Mouse (Mus musculus) limb, embryonic 14.5 days (tissue): ENCODE results near the gene Sept4. TPM values are rescaled to one million over a fixed set of nuclear protein-coding genes. Genes with fewer than 3 reads are reported as not detected.

Source experiments
- ATAC-seq: fragments of 200-750 bp; cut with Nextera tagmentation; 2 replicates; pipeline ENCODE4 v1.8.0; 2017; ENCODE audit warnings: low read depth, moderate number of reproducible peaks, moderate TSS enrichment; ENCODE audit not compliant: low FRiP score
- DNase-seq: peaks from one replicate; pipeline ENCODE4 v3.0.0-alpha.2; 2015; ENCODE audit warnings: low spot score
- H3K27ac ChIP-seq: fragments of 300-500 bp; sonication (generic); replicated peaks from 2 replicates; pipeline ENCODE4 v1.5.1; 2014; ENCODE audit warnings: low read depth, mild to moderate bottlenecking, low read length, moderate library complexity, mixed read lengths
- H3K27me3 ChIP-seq: fragments of 300-500 bp; sonication (generic); 2 replicates; pipeline ENCODE4 v1.6.1; 2014; ENCODE audit warnings: low read length, mixed read lengths; ENCODE audit not compliant: control insufficient read depth, insufficient read depth
- H3K36me3 ChIP-seq: fragments of 300-500 bp; sonication (generic); 2 replicates; pipeline ENCODE4 v1.6.1; 2014; ENCODE audit warnings: mild to moderate bottlenecking, low read length, moderate library complexity, mixed read lengths; ENCODE audit not compliant: control insufficient read depth, insufficient read depth
- H3K4me1 ChIP-seq: fragments of 300-500 bp; sonication (generic); 2 replicates; pipeline ENCODE4 v1.6.1; 2014; ENCODE audit warnings: antibody characterized with exemption, low read length, mixed read lengths; ENCODE audit not compliant: control insufficient read depth, insufficient read depth
- H3K4me2 ChIP-seq: fragments of 300-500 bp; sonication (generic); replicated peaks from 2 replicates; pipeline ENCODE4 v1.6.1; 2014; ENCODE audit warnings: low read depth, mild to moderate bottlenecking, low read length, moderate library complexity; ENCODE audit not compliant: severe bottlenecking
- H3K4me3 ChIP-seq: fragments of 300-500 bp; sonication (generic); replicated peaks from 2 replicates; pipeline ENCODE4 v1.5.1; 2014; ENCODE audit warnings: low read length
- H3K9ac ChIP-seq: fragments of 300-500 bp; sonication (generic); 2 replicates; pipeline ENCODE4 v1.6.1; 2014; ENCODE audit warnings: mild to moderate bottlenecking, low read depth, low read length, moderate library complexity; ENCODE audit not compliant: severe bottlenecking
- H3K9me3 ChIP-seq: fragments of 300-500 bp; sonication (generic); 2 replicates; pipeline ENCODE4 v1.6.1; 2016; ENCODE audit warnings: low read length; ENCODE audit not compliant: control insufficient read depth
- POLR2A ChIP-seq: fragments of 200-500 bp; IDR thresholded peaks from 2 replicates; pipeline ENCODE4 v1.8.0; 2012; ENCODE audit warnings: inconsistent platforms, mild to moderate bottlenecking, moderate library complexity, borderline replicate concordance; ENCODE audit not compliant: insufficient read depth, insufficient read length; ENCODE audit errors: extremely low read depth
- WGBS: fragments of 180-500 bp; shearing (Covaris S2); extraction: QIAGEN DNeasy Blood & Tissue Kit; methylation state at CpG from one replicate; pipeline ENCODE4 v1.1.7; 2014; 5-methylcytosine and 5-hydroxymethylcytosine counted together
- polyA plus RNA-seq, 2 experiments: library from polyadenylated mRNA; depleted of rRNA in 1 of 2; stranded (reverse) in 1 of 2; unstranded in 1 of 2; fragments of >200 nt; fragmentation: Nextera tagmentation in 1 of 2; extraction: Ambion mirVana in 1 of 2; gene quantifications; 2 replicates each; pipeline versions ENCODE4 v1.2.1 to v1.2.3; 2012 to 2014

The Sept4 gene
- polyA plus RNA-seq, 2 experiments, result 25.7 to 25.8 TPM

DNA sequence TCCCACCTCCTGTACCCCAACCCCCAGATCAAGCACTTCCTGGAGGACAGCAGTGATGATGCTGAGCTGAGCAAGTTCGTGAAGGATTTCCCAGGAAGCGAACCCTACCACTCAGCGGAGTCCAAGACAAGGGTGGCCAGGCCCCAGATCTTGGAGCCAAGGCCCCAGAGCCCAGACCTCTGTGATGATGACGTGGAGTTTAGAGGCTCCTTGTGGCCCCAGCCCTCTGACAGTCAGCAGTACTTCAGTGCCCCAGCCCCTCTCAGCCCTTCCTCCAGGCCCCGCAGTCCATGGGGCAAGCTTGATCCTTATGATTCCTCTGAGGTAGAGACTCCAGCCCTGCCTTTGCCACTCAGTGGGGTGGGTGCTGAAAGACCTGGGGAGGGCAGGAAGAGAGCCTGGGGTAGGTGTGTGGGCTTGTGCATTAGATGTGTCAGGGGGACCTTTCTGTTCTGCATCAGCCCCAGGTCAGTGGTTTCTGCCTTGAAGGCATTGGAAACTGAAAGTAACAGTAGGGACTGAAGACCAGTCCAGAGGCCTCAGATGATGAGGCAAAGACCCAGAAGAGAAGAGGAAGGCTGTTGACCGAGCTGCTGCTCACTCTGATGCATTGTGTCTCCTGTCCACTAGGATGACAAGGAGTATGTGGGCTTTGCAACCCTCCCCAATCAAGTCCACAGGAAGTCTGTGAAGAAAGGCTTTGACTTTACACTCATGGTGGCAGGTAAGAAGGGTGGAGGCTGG is 14.8 kb downstream of the Sept4 start:
- WGBS, result 74% methylated on average over 6 of the region's 6 CpGs
- Histone ChIP-seq H3K4me3 (no peak overlapping the region), H3K9me3 (no peaks in the 10 kb centered on the region), H3K36me3 (no peaks in the 10 kb centered on the region), H3K9ac (no peak overlapping the region), H3K4me1 (no peaks in the 10 kb centered on the region), H3K27me3 (no peaks in the 10 kb centered on the region), H3K27ac (no peak overlapping the region), H3K4me2 (no peak overlapping the region)
- TF ChIP-seq POLR2A, result no peak
- ATAC-seq (no peak), DNase-seq (no peak)

GRCm38 (mm10) chr11:87584711-87585505 is 16.2 kb downstream of the Sept4 start:
- 78% methylated on average over 10 of the region's 10 CpGs for WGBS
- H3K4me3 ChIP-seq, result no peak overlapping the region
- H3K9ac ChIP-seq, result no peak overlapping the region
- no peak overlapping the region for H3K27ac ChIP-seq
- ATAC-seq, result no peak
- no peak for TF ChIP-seq POLR2A
- H3K4me2 ChIP-seq, result no peak overlapping the region
- DNase-seq, result no peak
- H3K27me3 ChIP-seq, result no peaks in the 10 kb centered on the region
- H3K36me3 ChIP-seq, result no peaks in the 10 kb centered on the region
- no peaks in the 10 kb centered on the region for H3K4me1 ChIP-seq
- no peaks in the 10 kb centered on the region for H3K9me3 ChIP-seq

DNA sequence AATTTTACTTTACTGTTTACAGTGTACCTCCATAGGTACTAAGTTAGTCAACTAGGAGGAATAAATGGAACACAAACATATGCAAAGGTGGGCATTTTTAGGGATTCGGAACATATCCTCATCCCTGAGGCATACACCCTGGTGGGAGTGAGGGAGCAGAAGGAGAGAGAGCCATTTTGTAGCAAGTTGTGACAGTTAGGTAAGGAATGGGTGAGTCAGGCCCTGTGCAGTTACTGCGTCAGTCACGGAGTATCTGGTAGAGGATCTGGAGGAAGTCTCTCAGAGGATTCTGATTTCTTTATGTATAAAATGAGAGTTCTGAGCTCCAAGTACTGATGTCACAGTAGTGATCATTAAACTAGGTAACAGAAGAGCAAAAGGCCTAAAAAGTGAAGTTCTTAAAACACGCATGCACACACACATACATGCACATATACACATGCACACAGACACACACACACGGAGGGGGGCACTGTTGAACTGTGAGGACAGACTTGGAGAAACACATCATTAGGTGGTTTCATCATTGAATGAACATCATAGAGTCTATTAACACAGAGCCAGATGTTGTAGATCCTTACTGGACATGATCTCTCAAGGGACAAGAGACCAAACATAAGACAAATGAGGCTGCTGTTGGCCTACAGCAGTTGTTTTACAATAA is 18.6 kb downstream of the Sept4 start:
- H3K27ac ChIP-seq, result no peak overlapping the region
- H3K4me3 ChIP-seq, result no peak overlapping the region
- TF ChIP-seq POLR2A, result no peak
- H3K36me3 ChIP-seq, result no peaks in the 10 kb centered on the region
- H3K4me1 ChIP-seq, result peaks cover 6% of the 10 kb centered on the region; the same call in 1 of the 2 replicates
- no peaks in the 10 kb centered on the region for H3K9me3 ChIP-seq
- H3K9ac ChIP-seq, result no peak overlapping the region
- WGBS, result 92% methylated on average over 5 of the region's 5 CpGs
- DNase-seq (no peak), ATAC-seq (no peak)
- no peaks in the 10 kb centered on the region for H3K27me3 ChIP-seq
- H3K4me2 ChIP-seq, result no peak overlapping the region

GRCm38 (mm10) chr11:87589605-87590004 is 20.9 kb downstream of the Sept4 start:
- no peak for TF ChIP-seq POLR2A
- H3K36me3 ChIP-seq, result peaks cover 6% of the 10 kb centered on the region; the same call in 1 of the 2 replicates
- H3K9ac ChIP-seq, result no peak overlapping the region
- peaks cover 15% of the 10 kb centered on the region for H3K4me1 ChIP-seq
- no peak overlapping the region for H3K4me3 ChIP-seq
- H3K9me3 ChIP-seq, result no peaks in the 10 kb centered on the region
- ATAC-seq (no peak), DNase-seq (no peak)
- WGBS, result 87% methylated on average over 8 of the region's 8 CpGs
- no peak overlapping the region for H3K27ac ChIP-seq
- H3K27me3 ChIP-seq, result no peaks in the 10 kb centered on the region
- H3K4me2 ChIP-seq, result no peak overlapping the region

DNA sequence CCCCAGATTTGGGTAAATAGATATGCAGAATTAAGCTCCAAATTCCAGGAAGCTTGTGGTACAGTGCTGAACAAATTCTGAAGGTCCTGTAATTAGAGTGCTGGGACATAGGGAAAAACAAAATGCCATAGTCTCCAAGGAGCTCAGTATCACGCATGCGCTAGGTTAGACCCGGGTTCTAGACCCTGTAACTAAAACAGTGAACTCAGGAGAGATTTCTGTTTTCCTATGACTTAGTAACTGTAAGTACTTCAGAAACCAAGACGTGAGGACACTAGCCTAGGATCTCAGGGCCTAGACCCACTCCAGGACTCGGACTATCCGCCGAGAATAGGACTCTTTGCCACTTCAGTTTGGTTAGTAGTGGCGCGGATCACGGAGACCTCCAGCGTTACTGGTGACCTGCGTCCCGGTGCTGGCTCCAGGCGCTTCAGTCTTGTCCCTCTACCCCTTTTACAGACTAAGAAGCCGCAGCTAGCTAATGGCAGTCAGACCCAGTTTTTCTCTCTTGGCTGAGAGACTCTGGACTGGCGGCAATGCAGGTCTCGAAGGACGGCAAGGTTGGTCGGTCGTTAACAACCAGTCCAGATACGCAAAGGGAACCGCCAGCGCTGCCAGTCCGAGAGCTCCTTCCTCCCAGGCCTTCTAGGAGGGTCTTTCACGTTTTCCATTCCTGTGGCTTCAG is 22.3 kb downstream of the Sept4 start:
- DNase-seq, result peak; percentile 51
- WGBS, result 2% methylated on average over 25 of the region's 25 CpGs
- no peak for TF ChIP-seq POLR2A
- peak overlapping the region; percentile 85 for H3K9ac ChIP-seq
- ATAC-seq, result no peak
- peaks cover 7% of the 10 kb centered on the region; the same call in 1 of the 2 replicates for H3K36me3 ChIP-seq
- peak overlapping the region; percentile 84 for H3K27ac ChIP-seq
- peak overlapping the region; percentile 72 for H3K4me3 ChIP-seq
- H3K9me3 ChIP-seq, result no peaks in the 10 kb centered on the region
- no peaks in the 10 kb centered on the region for H3K27me3 ChIP-seq
- H3K4me1 ChIP-seq, result peaks cover 21% of the 10 kb centered on the region
- peak overlapping the region; percentile 67 for H3K4me2 ChIP-seq
